Mouse (Mus musculus) cerebellum, adult 2 months (tissue): ENCODE results near the gene Shisa5.

Experiments used
- CTCF ChIP-seq: fragments of 200-500 bp; IDR thresholded peaks from 2 replicates; pipeline ENCODE4 v1.5.1; 2011; ENCODE audit warnings: low read depth, mild to moderate bottlenecking, control low read depth, low read length, moderate library complexity, borderline replicate concordance; ENCODE audit not compliant: insufficient read depth
- POLR2A ChIP-seq: fragments of 200-500 bp; IDR thresholded peaks from 2 replicates; pipeline ENCODE4 v1.6.1; 2011; ENCODE audit warnings: low read length, control low read depth, borderline replicate concordance; ENCODE audit not compliant: insufficient read depth

DNA sequence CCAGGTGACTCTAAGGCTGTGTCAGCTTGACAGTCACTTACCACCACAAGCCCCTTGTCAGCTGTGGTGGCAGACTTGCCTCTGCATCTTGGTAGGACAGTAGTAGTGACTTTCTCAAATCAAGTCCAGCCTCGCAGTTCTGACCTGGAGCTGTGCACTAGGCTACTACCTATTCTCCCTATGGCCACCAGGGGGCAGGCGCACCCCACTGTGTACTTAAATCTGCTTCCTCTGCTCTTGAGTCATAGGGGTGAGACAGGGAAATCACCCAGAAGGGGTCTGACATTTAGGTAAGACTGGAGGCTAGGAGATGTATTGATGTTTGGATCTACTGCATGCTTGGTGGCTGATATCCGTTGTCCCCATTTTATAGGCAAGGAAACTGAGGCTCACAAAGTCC, 37.6 kb upstream of the Shisa5 start:
- TF ChIP-seq POLR2A = no peak
- peak; percentile 94 for TF ChIP-seq CTCF
